Mouse (Mus musculus): ENCODE results near the gene Sit1. TPM values are rescaled to one million over a fixed set of nuclear protein-coding genes. Genes with fewer than 3 reads are reported as not detected.

Sit1 gene
- 28.2 and 68.1 TPM in 2 replicates for polyA plus RNA-seq (2012; ENCODE audit: low replicate concordance)

GRCm38 (mm10) chr4:43483535-43484091, at the start of gene Sit1:
Gene Sit1, minus strand, starts transcription at chr4:43483734.

GRCm38 (mm10) chr4:43506536-43507185, 23.1 kb upstream of the Sit1 start, which contains the start of gene Car9:
Gene Car9, plus strand, starts transcription at chr4:43506966.

DNA sequence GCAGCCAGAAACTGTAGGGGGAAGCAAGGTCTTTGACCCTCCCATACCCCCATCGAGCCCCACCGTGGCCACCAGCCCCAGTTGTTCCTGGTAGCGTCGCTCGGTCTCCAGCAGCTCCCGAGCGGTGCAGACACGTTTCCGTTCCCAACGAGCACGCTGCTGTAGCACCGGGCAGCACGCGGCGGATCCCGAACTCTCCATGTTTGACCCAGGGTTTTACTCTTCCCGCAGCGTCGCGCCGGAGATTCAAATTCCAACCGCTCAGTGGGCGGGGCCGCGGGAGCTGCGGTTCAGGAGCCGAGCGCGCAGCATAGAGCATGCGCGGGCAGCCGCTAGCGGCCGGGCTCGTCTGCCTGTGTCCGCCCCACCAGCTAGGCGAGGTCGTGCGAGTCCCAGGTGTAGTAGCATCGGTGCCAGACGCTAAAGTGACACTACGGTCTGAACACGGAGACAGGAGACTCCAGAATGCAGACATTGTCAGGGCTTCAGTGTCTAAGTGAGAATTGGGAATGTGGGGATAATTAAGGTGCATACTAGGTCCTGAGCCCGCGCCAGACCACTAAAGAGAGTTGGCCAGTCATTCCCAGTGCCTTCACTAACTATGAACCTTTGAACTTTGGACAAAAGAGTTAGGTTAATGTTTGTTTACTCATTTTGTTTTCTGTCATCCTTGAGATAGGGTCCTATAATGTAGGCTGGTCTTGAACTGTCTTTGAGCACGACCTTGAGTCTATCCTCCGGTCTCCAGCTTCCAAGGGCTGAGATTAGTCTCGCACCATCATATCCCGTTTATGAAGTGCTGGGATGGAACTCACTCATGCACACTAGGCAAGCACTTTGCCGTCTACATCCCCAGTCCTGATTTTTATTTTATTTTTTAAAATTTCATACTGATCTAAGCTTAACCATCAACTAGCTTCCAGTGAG, 16.1 kb upstream of the Sit1 start, which contains the start of gene Arhgef39:
TSS of gene Arhgef39 (minus strand) at position 289 of the 927 bp plus-strand sequence.

GRCm38 (mm10) chr4:43492821-43493185, 9.3 kb upstream of the Sit1 start, which contains the start of gene Ccdc107:
Gene Ccdc107, plus strand, starts transcription at chr4:43492900.

GRCm38 (mm10) chr4:43454041-43454836, 29.3 kb downstream of the Sit1 start, which contains the start of gene Cd72:
Gene Cd72, minus strand, starts transcription at chr4:43454628.

DNA sequence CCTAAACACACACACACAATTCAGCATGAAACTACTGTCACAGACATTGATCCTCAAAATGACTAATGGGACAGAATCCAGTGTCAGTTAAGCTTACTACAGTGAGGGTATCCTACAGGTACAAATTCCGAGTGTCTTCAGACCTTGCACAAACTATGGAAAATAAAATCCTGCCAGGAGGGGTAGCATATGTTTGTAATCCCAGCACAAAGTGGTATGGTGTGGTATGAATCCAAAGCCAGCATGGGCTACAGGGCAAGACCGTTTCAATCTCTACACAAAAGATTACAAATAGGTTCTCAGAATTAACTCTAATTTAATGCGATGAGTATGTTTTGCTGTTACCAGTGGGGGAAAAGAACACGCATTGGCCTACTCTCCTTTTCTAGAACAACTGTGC, 41.9 kb downstream of the Sit1 start, which contains the start of gene Tesk1:
TSS of gene Tesk1 (plus strand) at position 301 of the 400 bp plus-strand sequence.

Other genes with a start within 250 kb of the Sit1 start
- gene Atp8b5, start 216.6 kb downstream of the Sit1 start, polyA plus RNA-seq (2012; ENCODE audit: low replicate concordance) = not detected in 2 replicates
- 2.8 and 4.5 TPM in 2 replicates for gene Rusc2, start 101.8 kb downstream of the Sit1 start, polyA plus RNA-seq (2012; ENCODE audit: low replicate concordance)
- not detected in 2 replicates for gene Fam166b, start 54.6 kb downstream of the Sit1 start, polyA plus RNA-seq (2012; ENCODE audit: low replicate concordance)
- gene Tesk1, start 41.8 kb downstream of the Sit1 start, polyA plus RNA-seq (2012; ENCODE audit: low replicate concordance) = 138 and 197 TPM in 2 replicates
- gene Cd72, start 29.1 kb downstream of the Sit1 start, polyA plus RNA-seq (2012; ENCODE audit: low replicate concordance) = 75.3 and 370 TPM in 2 replicates
- gene Ccdc107, start 9.2 kb upstream of the Sit1 start, polyA plus RNA-seq (2012; ENCODE audit: low replicate concordance) = 85.7 and 181 TPM in 2 replicates
- gene Arhgef39, start 16.0 kb upstream of the Sit1 start, polyA plus RNA-seq (2012; ENCODE audit: low replicate concordance) = 1.9 and 5.7 TPM in 2 replicates
- gene Car9, start 23.2 kb upstream of the Sit1 start, polyA plus RNA-seq (2012; ENCODE audit: low replicate concordance) = 0.90 TPM in 1 of 2 replicates, not detected in the other
- gene Tpm2, start 40.0 kb upstream of the Sit1 start, polyA plus RNA-seq (2012; ENCODE audit: low replicate concordance) = 1.2 and 1.9 TPM in 2 replicates
- 4.0 and 5.4 TPM in 2 replicates for gene Creb3, start 78.6 kb upstream of the Sit1 start, polyA plus RNA-seq (2012; ENCODE audit: low replicate concordance)
- 255 and 288 TPM in 2 replicates for gene Tln1, start 79.0 kb upstream of the Sit1 start, polyA plus RNA-seq (2012; ENCODE audit: low replicate concordance)
- gene Rgp1, start 95.0 kb upstream of the Sit1 start, polyA plus RNA-seq (2012; ENCODE audit: low replicate concordance) = 21.3 and 132 TPM in 2 replicates
- gene Gba2, start 95.1 kb upstream of the Sit1 start, polyA plus RNA-seq (2012; ENCODE audit: low replicate concordance) = 19.2 and 22.4 TPM in 2 replicates
- gene Msmp, start 100.8 kb upstream of the Sit1 start, polyA plus RNA-seq (2012; ENCODE audit: low replicate concordance) = 0.22 TPM in 1 of 2 replicates, not detected in the other
- gene Npr2, start 148.2 kb upstream of the Sit1 start, polyA plus RNA-seq (2012; ENCODE audit: low replicate concordance) = 0.38 and 0.63 TPM in 2 replicates
- gene Spag8, start 169.9 kb upstream of the Sit1 start, polyA plus RNA-seq (2012; ENCODE audit: low replicate concordance) = 0.47 TPM in 1 of 2 replicates, not detected in the other
- gene Hint2, start 172.7 kb upstream of the Sit1 start, polyA plus RNA-seq (2012; ENCODE audit: low replicate concordance) = 27.8 and 37.0 TPM in 2 replicates
- 4.0 and 9.5 TPM in 2 replicates for gene Tmem8b, start 185.2 kb upstream of the Sit1 start, polyA plus RNA-seq (2012; ENCODE audit: low replicate concordance)
- gene Fam221b, start 185.4 kb upstream of the Sit1 start, polyA plus RNA-seq (2012; ENCODE audit: low replicate concordance) = 0.04 and 0.05 TPM in 2 replicates
- gene Olfr70, start 217.1 kb upstream of the Sit1 start, polyA plus RNA-seq (2012; ENCODE audit: low replicate concordance) = not detected in 2 replicates
- gene Olfr71, start 226.5 kb upstream of the Sit1 start, polyA plus RNA-seq (2012; ENCODE audit: low replicate concordance) = not detected in 2 replicates
- gene Hrct1, start 243.5 kb upstream of the Sit1 start, polyA plus RNA-seq (2012; ENCODE audit: low replicate concordance) = not detected in 2 replicates
- not detected in 2 replicates for gene Spaar, start 246.3 kb upstream of the Sit1 start, polyA plus RNA-seq (2012; ENCODE audit: low replicate concordance)